Mouse (Mus musculus): ENCODE measurements around the gene Pced1b.

The Pced1b gene

DNA sequence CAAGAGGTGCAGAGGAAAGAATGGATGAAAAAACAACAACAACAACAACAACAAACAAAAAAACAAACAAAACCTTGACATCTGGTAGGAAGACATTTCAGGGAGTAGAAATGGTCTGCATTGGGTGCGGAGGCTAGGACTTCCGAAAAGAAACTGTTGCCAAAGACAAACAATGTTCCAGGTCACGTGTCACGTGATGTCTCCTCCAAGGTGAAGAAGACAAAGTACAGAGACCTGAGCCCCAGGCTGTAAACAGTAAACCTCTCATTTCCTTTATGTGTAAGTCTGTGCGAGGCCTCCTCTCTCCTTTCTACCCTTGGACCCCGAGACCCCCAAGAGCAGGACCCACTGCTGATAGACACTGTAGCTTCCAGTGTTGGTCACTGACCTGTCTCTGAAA is 184.6 kb downstream of the Pced1b start:
- in situ Hi-C loops (cut with MboI, MseI), result no loop called here

DNA sequence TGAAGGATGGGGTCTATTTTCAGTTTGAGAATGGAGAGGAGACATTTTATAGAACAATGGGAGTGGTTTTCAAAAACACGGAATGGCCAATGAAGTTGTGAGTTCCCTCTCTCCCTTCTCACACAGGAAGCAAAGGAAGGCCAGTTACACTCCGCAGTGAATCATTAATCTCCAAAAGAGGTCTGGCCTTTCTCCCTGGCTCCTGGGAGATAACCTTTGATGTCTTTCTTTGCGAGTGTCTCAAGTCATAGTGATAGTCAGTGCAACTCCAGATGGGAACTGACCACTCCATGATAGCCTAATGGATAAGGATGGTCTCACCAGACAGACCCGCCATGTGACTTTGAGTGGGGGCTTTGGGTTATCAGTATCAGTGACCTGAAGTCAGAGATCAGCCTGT is 185.3 kb downstream of the Pced1b start:
- in situ Hi-C loops (cut with MboI, MseI), result no loop called here

Measured in T-helper 1 cell (primary cell).